Mouse (Mus musculus): ENCODE measurements around the gene Chrna4.

DNA sequence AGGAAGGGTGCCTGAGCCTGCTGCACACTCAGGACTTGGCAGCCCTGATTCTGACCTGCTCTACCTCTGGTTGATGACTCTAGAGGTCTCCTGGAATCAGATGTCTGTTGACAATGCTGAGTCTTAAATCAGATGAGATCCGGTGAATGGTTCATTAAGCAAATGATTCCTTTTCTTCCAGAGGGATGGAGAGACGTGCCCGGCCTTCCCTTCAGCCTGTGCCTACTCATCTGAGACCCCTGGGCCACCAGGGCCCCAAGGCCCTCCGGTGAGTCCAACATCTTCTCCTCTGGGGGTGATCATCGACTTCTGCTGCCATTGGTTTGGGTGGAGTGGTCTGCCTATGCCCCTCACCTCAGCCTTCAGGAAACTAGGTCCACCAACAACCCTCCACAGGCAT lies 35.0 kb downstream of the Chrna4 start:
- TF ChIP-seq POLR2A (IDR thresholded peaks at IDR 0.05; ENCODE audit: borderline replicate concordance, extremely low read depth, insufficient read depth, insufficient read length, poor library complexity, severe bottlenecking): no peak
- no peak for TF ChIP-seq CTCF (IDR thresholded peaks at IDR 0.05; ENCODE audit: borderline replicate concordance, extremely low read depth, insufficient read depth, insufficient read length)
